Mouse (Mus musculus): ENCODE measurements around the gene Tyro3.

DNA sequence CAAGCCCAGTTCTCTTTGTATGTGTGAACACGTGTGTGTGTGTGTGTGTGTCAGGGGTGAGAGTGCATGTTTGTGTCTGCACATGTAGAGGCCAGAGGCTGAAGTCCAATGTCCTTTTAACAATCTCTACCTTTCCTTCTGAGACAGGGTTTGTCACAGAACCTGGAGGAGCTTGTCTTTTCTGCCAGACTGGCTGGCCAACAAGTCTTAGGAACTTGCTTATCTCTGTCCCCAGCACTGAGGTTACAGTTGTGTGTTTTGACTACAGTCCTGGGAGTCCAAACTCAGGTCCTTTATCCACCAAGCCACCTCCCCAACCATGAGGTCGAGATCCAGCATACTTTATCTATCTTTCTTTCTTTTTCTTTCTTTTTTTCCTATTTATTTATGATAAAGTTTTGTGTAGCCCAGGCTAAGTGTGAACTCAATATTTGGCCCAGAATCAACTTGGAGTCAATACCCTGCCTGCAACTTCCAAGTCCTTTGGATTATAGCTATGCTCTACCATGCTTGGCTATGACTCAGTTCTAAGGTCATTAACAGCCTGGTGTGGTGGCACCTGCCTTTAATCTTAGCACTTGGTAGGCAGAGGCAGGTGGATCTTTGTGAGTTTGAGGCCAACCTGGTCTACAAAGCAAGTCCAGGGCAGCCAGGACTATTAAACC is 48.5 kb downstream of the Tyro3 start:
- TF ChIP-seq MAFK (IDR thresholded peaks at IDR 0.05; ENCODE audit: insufficient read depth, low read depth, low read length) (no peak), ZNF384 (IDR thresholded peaks at IDR 0.05; ENCODE audit: low read depth, low read length) (no peak), ZC3H11A (IDR thresholded peaks at IDR 0.05; ENCODE audit: borderline replicate concordance, low read depth, low read length) (no peak), HCFC1 (IDR thresholded peaks at IDR 0.05; ENCODE audit: borderline replicate concordance, insufficient read depth, low read length) (no peak), CHD2 (IDR thresholded peaks at IDR 0.05; ENCODE audit: low read depth, low read length) (no peak)

Data from ES-E14 (cell line).